Mouse (Mus musculus): ENCODE measurements around the gene Mroh8.

DNA sequence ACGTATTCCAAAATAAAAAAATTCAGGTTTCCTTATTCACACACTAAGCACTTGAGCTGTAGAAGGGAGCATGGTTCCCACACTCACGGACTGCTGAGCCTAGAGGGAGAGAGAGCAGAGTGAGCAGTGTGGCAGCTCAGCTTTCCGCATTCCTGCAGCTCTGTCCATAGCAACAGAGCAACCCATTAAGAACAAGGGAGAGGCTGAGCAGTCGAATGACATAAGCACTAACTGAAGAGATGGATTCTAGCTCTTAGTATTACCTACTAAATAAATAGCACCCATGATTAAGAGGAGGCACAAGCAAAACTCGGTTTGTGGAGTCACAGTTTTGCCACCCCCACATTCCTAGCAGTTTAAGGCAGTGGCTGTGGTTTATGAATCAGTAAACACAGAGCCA is 109.2 kb downstream of the Mroh8 start:
- TF ChIP-seq CTCF (IDR thresholded peaks at IDR 0.05; ENCODE audit: low read depth) (no peak), EP300 (IDR thresholded peaks at IDR 0.05; ENCODE audit: low read depth) (no peak)
